Comparison of ENCODE assay signal across 1 mouse cellular context in genomic region chr8:46551615-46552440, GRCm38 (mm10).
TF ChIP-seq lines count a peak whose summit lies in the region.

Gene Cenpu (plus strand): TSS chr8:46552028.

TF ChIP-seq in CH12.LX, 34 proteins besides CTCF, POLR2A, EP300 and RAD21 (continued from another document):
- TF ChIP-seq GABPA (IDR thresholded peaks at IDR 0.05; ENCODE audit: insufficient replicate concordance, low read depth, low read length) (no peak; the same call in 1 of the 2 replicates), SIN3A (IDR thresholded peaks at IDR 0.05; ENCODE audit: low read length) (peak; percentile 99), IRF4 (IDR thresholded peaks at IDR 0.05; ENCODE audit: low read depth, low read length) (peak; percentile 69), USF1 (IDR thresholded peaks at IDR 0.05; ENCODE audit: low read depth, low read length) (no peak), MAZ (IDR thresholded peaks at IDR 0.05; ENCODE audit: low read depth, low read length) (no peak), NELFE (IDR thresholded peaks at IDR 0.05; ENCODE audit: low read depth, low read length) (peak; percentile 85), HCFC1 (IDR thresholded peaks at IDR 0.05; ENCODE audit: low read depth, low read length) (peak; percentile 90), UBTF (IDR thresholded peaks at IDR 0.05; ENCODE audit: low read depth, low read length) (no peak), MAFK (IDR thresholded peaks at IDR 0.05; ENCODE audit: insufficient replicate concordance, low read length) (no peak)
